Mouse (Mus musculus) limb, embryonic 11.5 days (tissue): ENCODE measurements around the gene 1700001O22Rik. TPM values are rescaled to one million over a fixed set of nuclear protein-coding genes. Genes with fewer than 3 reads are reported as not detected.
A peak's percentile ranks its signal among the peaks of the same experiment; 100 is the strongest.

Source experiments
- ATAC-seq: fragments of 200-750 bp; cut with Nextera tagmentation; 2 replicates; pipeline ENCODE4 v1.8.0; 2017; ENCODE audit warnings: low read depth; ENCODE audit not compliant: insufficient number of reproducible peaks, low FRiP score, low TSS enrichment
- DNase-seq: peaks from one replicate; pipeline ENCODE4 v3.0.0-alpha.2; 2015; ENCODE audit warnings: low spot score
- H3K27ac ChIP-seq: fragments of 300-500 bp; sonication (generic); replicated peaks from 2 replicates; pipeline ENCODE4 v1.5.1; 2014; ENCODE audit warnings: low read depth, mild to moderate bottlenecking, low read length
- H3K27me3 ChIP-seq: fragments of 300-500 bp; sonication (generic); 2 replicates; pipeline ENCODE4 v1.6.1; 2014; ENCODE audit warnings: mild to moderate bottlenecking, low read length, mixed read lengths; ENCODE audit not compliant: control insufficient read depth, insufficient read depth
- H3K36me3 ChIP-seq: fragments of 300-500 bp; sonication (generic); 2 replicates; pipeline ENCODE4 v1.6.1; 2014; ENCODE audit warnings: mild to moderate bottlenecking, low read length, moderate library complexity, mixed read lengths; ENCODE audit not compliant: control insufficient read depth, insufficient read depth
- H3K4me1 ChIP-seq: fragments of 300-500 bp; sonication (generic); 2 replicates; pipeline ENCODE4 v1.6.1; 2014; ENCODE audit warnings: low read length, mixed read lengths; ENCODE audit not compliant: control insufficient read depth, insufficient read depth
- H3K4me2 ChIP-seq: fragments of 300-500 bp; sonication (generic); 2 replicates; pipeline ENCODE4 v1.6.1; 2014; ENCODE audit warnings: low read depth, mild to moderate bottlenecking, moderate library complexity; ENCODE audit not compliant: severe bottlenecking
- H3K4me3 ChIP-seq: fragments of 300-500 bp; sonication (generic); 2 replicates; pipeline ENCODE4 v1.5.1; 2014; ENCODE audit warnings: low read depth, low read length
- H3K9ac ChIP-seq: fragments of 300-500 bp; sonication (generic); 2 replicates; pipeline ENCODE4 v1.6.1; 2014; ENCODE audit warnings: mild to moderate bottlenecking, low read length
- H3K9me3 ChIP-seq: fragments of 300-500 bp; sonication (generic); 2 replicates; pipeline ENCODE4 v1.6.1; 2016; ENCODE audit warnings: low read length; ENCODE audit not compliant: control insufficient read depth
- WGBS: fragments of 180-500 bp; shearing (Covaris S2); extraction: QIAGEN DNeasy Blood & Tissue Kit; methylation state at CpG from one replicate; pipeline ENCODE4 v1.1.7; 2014; 5-methylcytosine and 5-hydroxymethylcytosine counted together
- polyA plus RNA-seq: library from polyadenylated mRNA; unstranded; fragments of >200 nt; fragmentation: Nextera tagmentation; extraction: Ambion mirVana; gene quantifications from 2 replicates; pipeline ENCODE4 v1.2.1, GENCODE M21; 2014

The 1700001O22Rik gene
- polyA plus RNA-seq, 1 experiment from 2014 or later, result 3.9 TPM

GRCm38 (mm10) chr2:30795271-30795888 is 8.1 kb downstream of the 1700001O22Rik start:
- no peak for DNase-seq
- no peaks in the 10 kb centered on the region for H3K9me3 ChIP-seq
- 59% methylated on average over 7 of the region's 7 CpGs for WGBS
- no peaks in the 10 kb centered on the region for H3K27me3 ChIP-seq
- peak overlapping the region; percentile 53 for H3K4me2 ChIP-seq
- peak overlapping the region; percentile 64; the same call in 1 of the 2 replicates for H3K27ac ChIP-seq
- no peak overlapping the region; the same call in 1 of the 2 replicates for H3K4me3 ChIP-seq
- H3K9ac ChIP-seq, result no peak overlapping the region
- no peaks in the 10 kb centered on the region for H3K36me3 ChIP-seq
- no peak for ATAC-seq
- peaks cover 26% of the 10 kb centered on the region for H3K4me1 ChIP-seq

DNA sequence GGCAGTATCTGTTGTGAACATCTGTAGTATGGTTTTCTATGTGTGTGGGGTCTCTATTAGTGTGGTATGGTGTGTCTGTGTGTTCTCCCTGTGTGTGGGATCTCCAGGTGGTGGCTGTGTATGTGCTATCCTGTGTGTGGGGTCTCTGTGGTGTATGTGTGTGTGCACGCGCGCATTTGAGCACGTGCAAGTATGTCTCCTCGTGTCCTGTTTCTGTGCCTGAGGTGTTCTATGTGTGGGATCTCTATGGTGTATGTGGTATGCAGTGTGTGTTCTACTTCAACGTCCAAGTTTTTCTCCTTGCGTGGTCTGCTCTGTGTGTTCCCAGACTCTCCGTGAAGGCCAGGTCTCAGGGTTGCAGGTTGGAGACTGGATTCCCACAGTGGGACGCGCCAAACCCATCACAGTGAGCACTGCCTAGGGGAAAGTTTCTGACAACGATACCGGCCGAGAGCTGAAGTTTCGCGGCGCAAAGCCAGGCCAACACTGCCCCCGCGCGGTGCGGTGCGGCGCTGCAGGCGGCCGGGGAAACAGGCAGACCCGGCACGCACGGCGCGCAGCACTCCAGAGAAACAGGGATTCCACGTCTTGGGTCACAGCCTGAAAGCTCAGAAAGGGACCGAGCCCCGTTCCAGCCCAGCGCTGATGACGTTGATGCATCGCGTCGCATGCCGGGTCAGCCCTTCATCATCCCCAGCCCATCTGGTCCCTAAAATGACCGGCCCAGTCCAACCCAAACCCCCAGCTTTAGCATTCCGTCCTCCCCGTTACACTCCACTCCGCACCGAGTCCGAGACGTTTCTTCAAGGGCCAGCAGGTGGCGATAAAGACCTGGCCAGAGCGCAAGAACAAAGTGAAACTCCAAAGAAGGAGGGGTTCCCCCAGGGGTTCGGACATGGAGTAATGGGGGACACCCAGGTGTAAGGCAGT is 9.0 kb downstream of the 1700001O22Rik start:
- 6% methylated on average over 48 of the region's 48 CpGs for WGBS
- Histone ChIP-seq H3K9ac (peak overlapping the region; percentile 70), H3K36me3 (no peaks in the 10 kb centered on the region), H3K27ac (no peak overlapping the region), H3K4me2 (peak overlapping the region; percentile 53), H3K4me3 (peak overlapping the region; percentile 31), H3K27me3 (no peaks in the 10 kb centered on the region), H3K4me1 (peaks cover 26% of the 10 kb centered on the region), H3K9me3 (no peaks in the 10 kb centered on the region)
- peak; percentile 70 for ATAC-seq
- peak; percentile 98 for DNase-seq

DNA sequence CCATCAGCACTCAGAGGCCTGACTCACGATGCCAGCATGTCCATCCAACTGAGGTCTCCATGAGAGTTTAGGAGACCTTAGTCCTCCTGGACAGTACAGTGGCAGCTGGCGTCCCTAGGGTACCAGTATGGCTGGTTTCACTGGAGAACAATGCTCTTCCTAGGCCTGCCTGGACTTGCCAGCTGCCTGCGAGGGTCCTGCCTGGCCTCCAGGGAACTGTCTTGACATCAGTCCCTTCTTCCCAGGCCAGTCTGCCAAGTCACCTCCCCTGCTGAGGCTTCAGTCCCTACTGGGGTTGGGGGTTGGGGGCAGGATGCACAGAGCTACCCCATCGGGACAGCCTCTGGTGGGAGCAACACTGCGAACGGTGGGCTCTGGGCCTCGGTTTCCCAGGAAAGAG is 11.4 kb downstream of the 1700001O22Rik start:
- ATAC-seq (no peak), DNase-seq (no peak)
- no peaks in the 10 kb centered on the region for H3K9me3 ChIP-seq
- H3K4me2 ChIP-seq, result no peak overlapping the region
- no peak overlapping the region for H3K27ac ChIP-seq
- H3K4me3 ChIP-seq, result no peak overlapping the region
- no peak overlapping the region for H3K9ac ChIP-seq
- H3K27me3 ChIP-seq, result no peaks in the 10 kb centered on the region
- WGBS, result 85% methylated on average over 7 of the region's 7 CpGs
- no peaks in the 10 kb centered on the region for H3K36me3 ChIP-seq
- H3K4me1 ChIP-seq, result peaks cover 31% of the 10 kb centered on the region

GRCm38 (mm10) chr2:30787466-30787865 is 16.0 kb downstream of the 1700001O22Rik start:
- Histone ChIP-seq H3K27me3 (no peaks in the 10 kb centered on the region), H3K27ac (0 out of 2 replicates have a peak overlapping the region, but pooled peaks have one; percentile 3), H3K9me3 (no peaks in the 10 kb centered on the region), H3K4me1 (peaks cover 28% of the 10 kb centered on the region), H3K36me3 (no peaks in the 10 kb centered on the region), H3K4me2 (no peak overlapping the region), H3K4me3 (no peak overlapping the region), H3K9ac (0 out of 2 replicates have a peak overlapping the region, but pooled peaks have one; percentile 13)
- 42% methylated on average over 4 of the region's 4 CpGs for WGBS
- ATAC-seq, result no peak
- DNase-seq, result no peak

DNA sequence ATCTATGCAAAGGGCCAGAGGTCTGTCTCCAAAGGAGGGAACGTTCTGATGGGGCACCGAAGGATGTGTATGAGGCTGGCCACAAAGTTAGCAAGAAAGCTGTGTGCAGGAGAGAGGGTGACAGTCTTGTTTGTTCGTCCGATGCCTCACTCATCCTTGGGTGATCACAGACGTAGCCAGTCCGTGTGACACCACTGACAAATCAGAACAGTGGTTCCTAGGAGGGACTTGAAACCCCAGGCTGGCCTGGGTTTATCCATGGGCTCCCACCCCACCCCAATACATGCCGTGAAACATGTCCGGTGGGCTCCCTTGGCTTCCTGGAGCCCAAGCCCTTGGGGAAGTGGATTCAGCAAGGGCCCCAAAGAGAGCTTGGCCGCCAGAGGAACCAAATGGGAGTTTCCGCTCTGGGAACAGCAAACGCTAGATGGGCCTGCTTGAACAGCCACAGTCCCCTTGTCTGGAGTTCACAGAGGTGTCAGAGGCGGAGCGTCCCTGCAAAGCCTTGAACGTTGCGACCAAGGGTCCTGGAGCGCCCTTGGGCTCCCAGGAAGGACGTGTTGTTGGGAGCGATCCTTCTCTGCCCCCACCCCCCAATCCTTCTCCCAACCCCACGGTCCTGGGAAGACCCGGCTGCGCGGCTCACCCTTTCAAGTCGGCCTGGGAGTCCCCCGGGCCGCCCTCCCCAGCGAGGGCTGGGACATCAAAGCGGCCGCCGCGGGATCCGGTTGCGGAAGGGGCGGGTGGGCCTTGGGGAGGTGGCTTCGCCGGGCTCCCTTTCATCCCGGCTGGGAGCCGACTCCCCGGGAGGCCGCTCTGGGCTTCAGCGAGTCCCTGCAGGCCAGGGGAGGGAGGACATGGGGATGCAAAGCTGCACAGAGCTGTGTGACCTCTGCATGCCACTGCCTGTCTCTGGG is 19.1 kb downstream of the 1700001O22Rik start:
- WGBS, result 4% methylated on average over 37 of the region's 40 CpGs
- Histone ChIP-seq H3K4me3 (peak overlapping the region; percentile 18; the same call in 1 of the 2 replicates), H3K9ac (peak overlapping the region; percentile 36; the same call in 1 of the 2 replicates), H3K4me2 (peak overlapping the region; percentile 40), H3K36me3 (no peaks in the 10 kb centered on the region), H3K27ac (peak overlapping the region; percentile 49), H3K9me3 (no peaks in the 10 kb centered on the region), H3K27me3 (no peaks in the 10 kb centered on the region), H3K4me1 (peaks cover 31% of the 10 kb centered on the region)
- peak; percentile 45; the same call in 1 of the 2 replicates for ATAC-seq
- DNase-seq, result peak; percentile 83

- no peaks in the 10 kb centered on the region for H3K9me3 ChIP-seq
- H3K36me3 ChIP-seq, result no peaks in the 10 kb centered on the region
- H3K9ac ChIP-seq, result peak overlapping the region; percentile 49
- H3K27me3 ChIP-seq, result no peaks in the 10 kb centered on the region
- H3K27ac ChIP-seq, result peak overlapping the region; percentile 72
- H3K4me3 ChIP-seq, result no peak overlapping the region
- H3K4me1 ChIP-seq, result peaks cover 35% of the 10 kb centered on the region
- no peak for ATAC-seq
- peak; percentile 78 for DNase-seq
- under 1% methylated on average over 12 of the region's 13 CpGs for WGBS
- H3K4me2 ChIP-seq, result peak overlapping the region; percentile 40
Measured at GRCm38 (mm10) chr2:30783346-30783745, 20.1 kb downstream of the 1700001O22Rik start.

GRCm38 (mm10) chr2:30782312-30783290 is 20.9 kb downstream of the 1700001O22Rik start:
- Histone ChIP-seq H3K4me1 (peaks cover 34% of the 10 kb centered on the region), H3K36me3 (no peaks in the 10 kb centered on the region), H3K27ac (peak overlapping the region; percentile 72), H3K9me3 (no peaks in the 10 kb centered on the region), H3K27me3 (no peaks in the 10 kb centered on the region), H3K9ac (peak overlapping the region; percentile 49), H3K4me2 (peak overlapping the region; percentile 40; the same call in 1 of the 2 replicates), H3K4me3 (no peak overlapping the region)
- DNase-seq, result no peak
- no peak for ATAC-seq
- WGBS, result 77% methylated on average over 8 of the region's 8 CpGs
